ENCODE assay signal across 29 mouse cellular contexts in the genomic region with DNA sequence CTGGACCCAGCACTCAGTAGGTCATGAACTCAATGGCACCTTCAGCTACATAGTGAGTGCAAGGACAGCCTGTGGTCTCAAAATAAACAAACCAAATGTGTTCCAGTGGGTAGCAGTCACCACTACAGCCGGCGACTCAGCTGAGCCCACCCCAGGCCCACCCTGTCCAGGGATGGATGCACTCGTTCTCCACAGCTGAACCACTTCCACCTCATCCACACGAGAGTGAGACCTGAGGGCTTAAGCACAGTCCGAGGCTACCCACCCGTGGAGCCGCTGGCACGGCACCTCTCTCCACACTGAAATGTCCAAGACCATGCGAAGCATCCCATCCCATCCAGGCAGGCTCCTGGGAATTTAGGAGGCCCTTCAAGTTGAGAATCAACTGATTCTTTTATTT. TPM values are rescaled to one million over a fixed set of nuclear protein-coding genes. Genes with fewer than 3 reads are reported as not detected.
DNase-seq lines count a peak whose midpoint lies in the region; ATAC-seq and TF ChIP-seq lines count a peak whose summit lies in the region.
"Had no signal": no experiment of that assay in that cellular context is flagged by ENCODE, and none has a peak within 500 bp of the region (broad histone marks: within the 10 kb centered on the region; RNA-seq: fewer than 3 reads in every experiment).

No protein-coding gene starts in this region.

- H3K4me3 ChIP-seq in intestine, embryonic 14.5 days (ENCODE audit: low read depth, low read length) = no peak overlapping the region
- H3K4me3 ChIP-seq in intestine, postnatal 0 days (ENCODE audit: low read depth, low read length) = no peak overlapping the region
- H3K4me3 ChIP-seq in liver, postnatal 0 days (ENCODE audit: low read depth, low read length) = no peak overlapping the region
- no peak overlapping the region for H3K4me3 ChIP-seq in embryonic facial prominence, embryonic 10.5 days
- H3K4me3 ChIP-seq in limb, embryonic 10.5 days = no peak overlapping the region
- H3K4me3 ChIP-seq: embryonic facial prominence, embryonic 15.5 days; forebrain, embryonic 13.5 days; gastrocnemius, adult 2 months; heart, adult 2 months; heart, embryonic 13.5 days; intestine, embryonic 15.5 days; midbrain, embryonic 12.5 days; stomach, embryonic 15.5 days had no signal

- H3K4me2 ChIP-seq in intestine, embryonic 14.5 days (ENCODE audit: low read length) = no peak overlapping the region
- H3K4me2 ChIP-seq in intestine, postnatal 0 days (replicated peaks; ENCODE audit: low read depth) = no peak overlapping the region
- no peak overlapping the region for H3K4me2 ChIP-seq in liver, postnatal 0 days (ENCODE audit: low read depth, low read length)
- H3K4me2 ChIP-seq: embryonic facial prominence, embryonic 15.5 days; forebrain, embryonic 13.5 days; heart, embryonic 13.5 days; intestine, embryonic 15.5 days; midbrain, embryonic 12.5 days; stomach, embryonic 15.5 days had no signal

- no peak for ATAC-seq in intestine, embryonic 14.5 days (replicated peaks; ENCODE audit: low FRiP score, low TSS enrichment, low read depth)
- no peak for ATAC-seq in intestine, postnatal 0 days
- no peak for ATAC-seq in liver, postnatal 0 days
- ATAC-seq: forebrain, embryonic 13.5 days; hindbrain, embryonic 16.5 days; intestine, embryonic 15.5 days; lung, postnatal 0 days had no signal

- no peaks in the 10 kb centered on the region for H3K9me3 ChIP-seq in intestine, embryonic 14.5 days (ENCODE audit: control insufficient read depth, low read length)
- no peaks in the 10 kb centered on the region for H3K9me3 ChIP-seq in intestine, postnatal 0 days (ENCODE audit: control insufficient read depth)
- no peaks in the 10 kb centered on the region for H3K9me3 ChIP-seq in liver, postnatal 0 days (ENCODE audit: low read length)
- H3K9me3 ChIP-seq in embryonic facial prominence, embryonic 10.5 days = no peaks in the 10 kb centered on the region
- H3K9me3 ChIP-seq in limb, embryonic 10.5 days (replicated peaks) = no peaks in the 10 kb centered on the region
- H3K9me3 ChIP-seq: embryonic facial prominence, embryonic 15.5 days; forebrain, embryonic 13.5 days; heart, embryonic 13.5 days; intestine, embryonic 15.5 days; megakaryocyte, embryonic 14.5 days; midbrain, embryonic 12.5 days; stomach, embryonic 15.5 days had no signal

- no peak overlapping the region for H3K9ac ChIP-seq in intestine, embryonic 14.5 days (ENCODE audit: low read length)
- no peak overlapping the region for H3K9ac ChIP-seq in intestine, postnatal 0 days (ENCODE audit: low read depth, low read length)
- no peak overlapping the region for H3K9ac ChIP-seq in liver, postnatal 0 days (replicated peaks)
- H3K9ac ChIP-seq: embryonic facial prominence, embryonic 15.5 days; forebrain, embryonic 13.5 days; heart, embryonic 13.5 days; intestine, embryonic 15.5 days; midbrain, embryonic 12.5 days; stomach, embryonic 15.5 days had no signal

- no peaks in the 10 kb centered on the region for H3K4me1 ChIP-seq in intestine, embryonic 14.5 days (replicated peaks; ENCODE audit: control insufficient read depth, insufficient read depth, low read length)
- no peaks in the 10 kb centered on the region for H3K4me1 ChIP-seq in intestine, postnatal 0 days (replicated peaks; ENCODE audit: control insufficient read depth, insufficient read depth, low read length)
- H3K4me1 ChIP-seq in liver, postnatal 0 days (ENCODE audit: insufficient read depth) = no peaks in the 10 kb centered on the region
- H3K4me1 ChIP-seq in embryonic facial prominence, embryonic 10.5 days = no peaks in the 10 kb centered on the region
- no peaks in the 10 kb centered on the region for H3K4me1 ChIP-seq in limb, embryonic 10.5 days
- H3K4me1 ChIP-seq: embryonic facial prominence, embryonic 15.5 days; forebrain, embryonic 13.5 days; heart, embryonic 13.5 days; intestine, embryonic 15.5 days; midbrain, embryonic 12.5 days; stomach, embryonic 15.5 days had no signal

- H3K36me3 ChIP-seq in intestine, embryonic 14.5 days (ENCODE audit: control insufficient read depth, insufficient read depth, low read length) = peaks cover 98% of the 10 kb centered on the region
- H3K36me3 ChIP-seq in intestine, postnatal 0 days (ENCODE audit: control insufficient read depth, insufficient read depth) = peaks cover 94% of the 10 kb centered on the region
- peaks cover 51% of the 10 kb centered on the region for H3K36me3 ChIP-seq in liver, postnatal 0 days (replicated peaks; ENCODE audit: insufficient read depth, low read length)
- H3K36me3 ChIP-seq in embryonic facial prominence, embryonic 10.5 days (replicated peaks) = peaks cover 100% of the 10 kb centered on the region
- H3K36me3 ChIP-seq in limb, embryonic 10.5 days = peaks cover 100% of the 10 kb centered on the region

- WGBS in intestine, embryonic 14.5 days = 95% methylated on average over 9 of the region's 9 CpGs
- WGBS in intestine, postnatal 0 days = 92% methylated on average over 9 of the region's 9 CpGs
- 84% methylated on average over 9 of the region's 9 CpGs for WGBS in liver, postnatal 0 days (ENCODE audit: insufficient replicate concordance)
- 96% methylated on average over 9 of the region's 9 CpGs for WGBS in embryonic facial prominence, embryonic 10.5 days
- 95% methylated on average over 9 of the region's 9 CpGs for WGBS in limb, embryonic 10.5 days

- TF ChIP-seq CTCF in intestine, postnatal 0 days (IDR thresholded peaks at IDR 0.05; ENCODE audit: low read depth) = no peak
- TF ChIP-seq CTCF in liver, postnatal 0 days (IDR thresholded peaks at IDR 0.05; ENCODE audit: low read depth) = no peak

- H3K27ac ChIP-seq in intestine, embryonic 14.5 days (ENCODE audit: low read depth) = no peak overlapping the region
- H3K27ac ChIP-seq in intestine, postnatal 0 days (ENCODE audit: low read depth, low read length) = no peak overlapping the region
- H3K27ac ChIP-seq in liver, postnatal 0 days (ENCODE audit: low read depth) = no peak overlapping the region
- H3K27ac ChIP-seq in embryonic facial prominence, embryonic 10.5 days (replicated peaks) = no peak overlapping the region
- H3K27ac ChIP-seq in limb, embryonic 10.5 days = no peak overlapping the region
- H3K27ac ChIP-seq: embryonic facial prominence, embryonic 15.5 days; forebrain, embryonic 13.5 days; gastrocnemius, adult 2 months; heart, adult 2 months; heart, embryonic 13.5 days; intestine, embryonic 15.5 days; midbrain, embryonic 12.5 days; stomach, embryonic 15.5 days had no signal

- peak; percentile 18 for DNase-seq in intestine, embryonic 14.5 days (ENCODE audit: low spot score)
- peak; percentile 11 for DNase-seq in liver, postnatal 0 days
- no peak for DNase-seq in liver
- peak; percentile 2 for DNase-seq in embryonic facial prominence, embryonic 10.5 days (ENCODE audit: low spot score)
- DNase-seq in limb, embryonic 10.5 days (ENCODE audit: low spot score) = peak; percentile 15
- no peak for DNase-seq in cerebellum, postnatal 4 days (ENCODE audit: low spot score in 2 of 2)
- DNase-seq: adrenal gland, postnatal 25 days; B cell, adult 2 months; cerebellum, adult 11-12 months; cerebellum, adult 9-11 months; gastrocnemius, adult 2 months; gastrocnemius, postnatal 36 days; heart, postnatal 10 days; kidney, adult 9 months; kidney, postnatal 14 days; left cerebral cortex, postnatal 4 days; lung, postnatal 4 days; thymus, postnatal 14 days had no signal

- TF ChIP-seq EP300 in liver, postnatal 0 days (IDR thresholded peaks at IDR 0.05; ENCODE audit: low read depth) = no peak

- H3K27me3 ChIP-seq in intestine, embryonic 14.5 days (replicated peaks; ENCODE audit: control insufficient read depth, insufficient read depth, low read length) = no peaks in the 10 kb centered on the region
- no peaks in the 10 kb centered on the region for H3K27me3 ChIP-seq in intestine, postnatal 0 days (replicated peaks; ENCODE audit: control insufficient read depth, insufficient read depth, low read length)
- no peaks in the 10 kb centered on the region for H3K27me3 ChIP-seq in liver, postnatal 0 days (ENCODE audit: insufficient read depth, low read length)
- H3K27me3 ChIP-seq in embryonic facial prominence, embryonic 10.5 days (replicated peaks; ENCODE audit: low read depth, poor library complexity, severe bottlenecking) = no peaks in the 10 kb centered on the region
- H3K27me3 ChIP-seq in limb, embryonic 10.5 days (ENCODE audit: low read depth, poor library complexity, severe bottlenecking) = no peaks in the 10 kb centered on the region
- H3K27me3 ChIP-seq: embryonic facial prominence, embryonic 15.5 days; forebrain, embryonic 13.5 days; heart, embryonic 13.5 days; intestine, embryonic 15.5 days; megakaryocyte, embryonic 14.5 days; midbrain, embryonic 12.5 days; stomach, embryonic 15.5 days had no signal

RNA-seq across cellular contexts. Expression of gene Mrpl21, which starts 13.4 kb away (rescaled TPM):
- polyA plus RNA-seq in intestine, embryonic 14.5 days (2014; fragmentation: Nextera tagmentation; extraction: Ambion mirVana) = 143 and 147 TPM in 2 replicates
- 69.1 and 75.1 TPM in 2 replicates for polyA plus RNA-seq in intestine, postnatal 0 days (2015; fragmentation: Nextera tagmentation; extraction: Ambion mirVana)
- polyA plus RNA-seq in liver, postnatal 0 days (2015; fragmentation: Nextera tagmentation; extraction: Ambion mirVana) = 43.9 and 45.5 TPM in 2 replicates
- 143 and 148 TPM in 2 replicates for polyA plus RNA-seq in embryonic facial prominence, embryonic 10.5 days (2016; fragmentation: Nextera tagmentation; extraction: Ambion mirVana)
- polyA plus RNA-seq in limb, embryonic 10.5 days (2016; fragmentation: Nextera tagmentation; extraction: Ambion mirVana) = 153 and 161 TPM in 2 replicates

RNA-seq across cellular contexts. Expression of gene Ighmbp2, which starts 13.5 kb away (rescaled TPM):
- polyA plus RNA-seq in intestine, embryonic 14.5 days (2014; fragmentation: Nextera tagmentation; extraction: Ambion mirVana) = 9.3 and 10.5 TPM in 2 replicates
- 3.2 and 3.7 TPM in 2 replicates for polyA plus RNA-seq in intestine, postnatal 0 days (2015; fragmentation: Nextera tagmentation; extraction: Ambion mirVana)
- 1.4 and 1.8 TPM in 2 replicates for polyA plus RNA-seq in liver, postnatal 0 days (2015; fragmentation: Nextera tagmentation; extraction: Ambion mirVana)
- 12.3 and 13.8 TPM in 2 replicates for polyA plus RNA-seq in embryonic facial prominence, embryonic 10.5 days (2016; fragmentation: Nextera tagmentation; extraction: Ambion mirVana)
- polyA plus RNA-seq in limb, embryonic 10.5 days (2016; fragmentation: Nextera tagmentation; extraction: Ambion mirVana) = 12.6 and 15.1 TPM in 2 replicates

RNA-seq across cellular contexts. Expression of gene Cpt1a, which starts 52.9 kb away (rescaled TPM):
- 22.8 and 24.3 TPM in 2 replicates for polyA plus RNA-seq in intestine, embryonic 14.5 days (2014; fragmentation: Nextera tagmentation; extraction: Ambion mirVana)
- polyA plus RNA-seq in intestine, postnatal 0 days (2015; fragmentation: Nextera tagmentation; extraction: Ambion mirVana) = 104 and 105 TPM in 2 replicates
- polyA plus RNA-seq in liver, postnatal 0 days (2015; fragmentation: Nextera tagmentation; extraction: Ambion mirVana) = 139 and 140 TPM in 2 replicates
- polyA plus RNA-seq in embryonic facial prominence, embryonic 10.5 days (2016; fragmentation: Nextera tagmentation; extraction: Ambion mirVana) = 4.5 and 5.7 TPM in 2 replicates
- polyA plus RNA-seq in limb, embryonic 10.5 days (2016; fragmentation: Nextera tagmentation; extraction: Ambion mirVana) = 2.7 and 8.2 TPM in 2 replicates

Comparison
In these comparisons a context has a peak if more than half of its experiments do, and no peak if none do; other contexts are left out.
1. DNase-seq: peak in intestine, embryonic 14.5 days (single experiment), liver, postnatal 0 days (single experiment), embryonic facial prominence, embryonic 10.5 days (single experiment) and limb, embryonic 10.5 days (single experiment); none in liver (single experiment) and cerebellum, postnatal 4 days (0 of 2).